12 mouse cellular contexts compared by ENCODE assay signal in genomic region chr16:36989493-36989892, GRCm38 (mm10). TPM values are rescaled to one million over a fixed set of nuclear protein-coding genes. Genes with fewer than 3 reads are reported as not detected.
A peak's percentile ranks its signal among the peaks of the same experiment; 100 is the strongest.
DNase-seq lines count a peak whose midpoint lies in the region; ATAC-seq lines count a peak whose summit lies in the region.
"Had no signal": no experiment of that assay in that cellular context is flagged by ENCODE, and none has a peak within 500 bp of the region (broad histone marks: within the 10 kb centered on the region; RNA-seq: fewer than 3 reads in every experiment).

No protein-coding gene starts in this region.

- no peaks in the 10 kb centered on the region for H3K9me3 ChIP-seq in embryonic facial prominence, embryonic 14.5 days (ENCODE audit: control insufficient read depth, low read length)
- H3K9me3 ChIP-seq in forebrain, embryonic 15.5 days: no peaks in the 10 kb centered on the region
- H3K9me3 ChIP-seq: hindbrain, embryonic 15.5 days; stomach, embryonic 15.5 days had no signal

- H3K36me3 ChIP-seq in embryonic facial prominence, embryonic 14.5 days (ENCODE audit: control insufficient read depth, insufficient read depth, low read length): no peaks in the 10 kb centered on the region
- no peaks in the 10 kb centered on the region for H3K36me3 ChIP-seq in forebrain, embryonic 15.5 days
- H3K36me3 ChIP-seq: hindbrain, embryonic 15.5 days; stomach, embryonic 15.5 days had no signal

- H3K4me2 ChIP-seq in embryonic facial prominence, embryonic 14.5 days (ENCODE audit: low read depth, low read length): peak overlapping the region; percentile 34
- H3K4me2 ChIP-seq in forebrain, embryonic 15.5 days (replicated peaks): no peak overlapping the region
- H3K4me2 ChIP-seq: hindbrain, embryonic 15.5 days; stomach, embryonic 15.5 days had no signal

- no peaks in the 10 kb centered on the region for H3K27me3 ChIP-seq in embryonic facial prominence, embryonic 14.5 days (replicated peaks; ENCODE audit: control insufficient read depth, insufficient read depth, low read length)
- no peaks in the 10 kb centered on the region for H3K27me3 ChIP-seq in forebrain, embryonic 15.5 days
- H3K27me3 ChIP-seq: hindbrain, embryonic 15.5 days; stomach, embryonic 15.5 days had no signal

- peaks cover 6% of the 10 kb centered on the region for H3K4me1 ChIP-seq in embryonic facial prominence, embryonic 14.5 days (ENCODE audit: control insufficient read depth, insufficient read depth, low read length)
- no peaks in the 10 kb centered on the region for H3K4me1 ChIP-seq in forebrain, embryonic 15.5 days
- H3K4me1 ChIP-seq: hindbrain, embryonic 15.5 days; stomach, embryonic 15.5 days had no signal

- WGBS in embryonic facial prominence, embryonic 14.5 days: 26% methylated on average over 8 of the region's 8 CpGs
- 74% methylated on average over 8 of the region's 8 CpGs for WGBS in forebrain, embryonic 15.5 days

- no peak overlapping the region for H3K4me3 ChIP-seq in embryonic facial prominence, embryonic 14.5 days (ENCODE audit: low read depth, low read length)
- H3K4me3 ChIP-seq in forebrain, embryonic 15.5 days: no peak overlapping the region
- H3K4me3 ChIP-seq: hindbrain, embryonic 15.5 days; stomach, embryonic 15.5 days had no signal

- peak; percentile 3 for DNase-seq in NIH3T3 (ENCODE audit: low read depth)
- peak; percentile 75 for DNase-seq in embryonic facial prominence, embryonic 14.5 days (ENCODE audit: low spot score)
- DNase-seq in induced T-regulatory cell, adult 2 months (ENCODE audit: low read depth): peak; percentile 27
- no peak for DNase-seq in cerebellum, adult 9-10 months
- DNase-seq in left cerebral cortex, postnatal 36 days (ENCODE audit: low spot score in 2 of 2): no peak
- DNase-seq: adrenal gland, adult 8-10 months; liver, postnatal 0 days had no signal

- intact Hi-C loops in left cerebral cortex, postnatal 36 days (cut with DNase I): no loop called here

- no peak overlapping the region for H3K9ac ChIP-seq in embryonic facial prominence, embryonic 14.5 days (ENCODE audit: low read depth, low read length)
- H3K9ac ChIP-seq in forebrain, embryonic 15.5 days (replicated peaks): no peak overlapping the region
- H3K9ac ChIP-seq: hindbrain, embryonic 15.5 days; liver, postnatal 0 days; stomach, embryonic 15.5 days had no signal

- no peak overlapping the region for H3K27ac ChIP-seq in embryonic facial prominence, embryonic 14.5 days (replicated peaks; ENCODE audit: low read depth, low read length)
- no peak overlapping the region for H3K27ac ChIP-seq in forebrain, embryonic 15.5 days (replicated peaks)
- H3K27ac ChIP-seq: hindbrain, embryonic 15.5 days; stomach, embryonic 15.5 days had no signal

- ATAC-seq in embryonic facial prominence, embryonic 14.5 days (ENCODE audit: low read depth): peak; percentile 75; the same call in 1 of the 2 replicates
- ATAC-seq in megakaryocyte progenitor cell, adult 5-6 weeks (replicated peaks; ENCODE audit: poor library complexity): peak; percentile 78
- ATAC-seq in forebrain, embryonic 15.5 days (replicated peaks): no peak
- ATAC-seq: liver, postnatal 0 days had no signal

RNA-seq across cellular contexts. Expression of gene Fbxo40, which starts 0.8 kb away (rescaled TPM):
- polyA plus RNA-seq in embryonic facial prominence, embryonic 14.5 days (2014; fragmentation: Nextera tagmentation; extraction: Ambion mirVana): 0.84 and 0.86 TPM in 2 replicates
- 0.12 and 0.67 TPM in 2 replicates for total RNA-seq in megakaryocyte progenitor cell, adult 5-6 weeks (2015)
- 0.64 and 2.0 TPM in 2 replicates for total RNA-seq in megakaryocyte progenitor cell, adult 5-6 weeks (2017)
- total RNA-seq in left cerebral cortex, postnatal 36 days (2021): under 1 TPM in 1 of 2 experiments, not detected in 1; 0.35 TPM
- not detected in 2 replicates for polyA plus RNA-seq in forebrain, embryonic 15.5 days (2015; fragmentation: Nextera tagmentation; extraction: Ambion mirVana)
- polyA plus RNA-seq: hindbrain, embryonic 15.5 days; liver, postnatal 0 days; neural tube, embryonic 14.5 days had no signal

RNA-seq across cellular contexts. Expression of gene Polq, which starts 22.1 kb away (rescaled TPM):
- polyA plus RNA-seq in embryonic facial prominence, embryonic 14.5 days (2014; fragmentation: Nextera tagmentation; extraction: Ambion mirVana): 4.4 and 5.1 TPM in 2 replicates
- total RNA-seq in megakaryocyte progenitor cell, adult 5-6 weeks (2015): 24.7 and 28.1 TPM in 2 replicates
- 20.7 and 28.6 TPM in 2 replicates for total RNA-seq in megakaryocyte progenitor cell, adult 5-6 weeks (2017)
- 1 to 10 TPM; 1.3 to 2.5 TPM for total RNA-seq in left cerebral cortex, postnatal 36 days (2021)
- polyA plus RNA-seq in forebrain, embryonic 15.5 days (2015; fragmentation: Nextera tagmentation; extraction: Ambion mirVana): 5.0 and 5.6 TPM in 2 replicates

RNA-seq across cellular contexts. Expression of gene Hcls1, which starts 54.7 kb away (rescaled TPM):
- 3.9 and 4.0 TPM in 2 replicates for polyA plus RNA-seq in embryonic facial prominence, embryonic 14.5 days (2014; fragmentation: Nextera tagmentation; extraction: Ambion mirVana)
- 17.2 and 21.3 TPM in 2 replicates for total RNA-seq in megakaryocyte progenitor cell, adult 5-6 weeks (2015)
- 134 and 150 TPM in 2 replicates for total RNA-seq in megakaryocyte progenitor cell, adult 5-6 weeks (2017)
- 1 to 10 TPM; 3.9 TPM for total RNA-seq in left cerebral cortex, postnatal 36 days (2021)
- 2.1 and 2.3 TPM in 2 replicates for polyA plus RNA-seq in forebrain, embryonic 15.5 days (2015; fragmentation: Nextera tagmentation; extraction: Ambion mirVana)

Comparison
In these comparisons a context has a peak if more than half of its experiments do, and no peak if none do; other contexts are left out.
1. DNase-seq: peak in NIH3T3 (single experiment), embryonic facial prominence, embryonic 14.5 days (single experiment) and induced T-regulatory cell, adult 2 months (single experiment); none in cerebellum, adult 9-10 months (single experiment) and left cerebral cortex, postnatal 36 days (0 of 2).
2. RNA of gene Polq, which starts 22.1 kb away (total RNA-seq): 20.7 to 28.6 TPM in megakaryocyte progenitor cell, adult 5-6 weeks; 1.3 to 2.5 TPM in left cerebral cortex, postnatal 36 days; every median in the first group is over 4 times any median in the second.